Mouse (Mus musculus) kidney, adult 8-10 months (tissue): ENCODE measurements at regions not wholly inside any gene's neighbourhood (a gene's known extent, or its start where the extent isn't known, plus 50 kb on each side); places are given as distances from the start of the nearest gene placed in this dataset.

Experiments used
- DNase-seq, 2 experiments: peaks; one replicate each; pipeline ENCODE4 v3.0.0; 2022

GRCm38 (mm10) chr8:128559004-128559662 lies 126.3 kb upstream of the Itgb1 start:
- no peak for DNase-seq

- DNase-seq, result no peak
Measured at GRCm38 (mm10) chr8:128560418-128560817, 125.0 kb upstream of the Itgb1 start.

- no peak for DNase-seq
Measured at GRCm38 (mm10) chr8:128561016-128561415, 124.4 kb upstream of the Itgb1 start.

GRCm38 (mm10) chr8:128562625-128563024 lies 122.8 kb upstream of the Itgb1 start:
- DNase-seq, result peak in 1 of 2 experiments; percentile 6

GRCm38 (mm10) chr8:128563744-128564143 lies 121.7 kb upstream of the Itgb1 start:
- DNase-seq, result no peak

GRCm38 (mm10) chr8:128572291-128572690 lies 113.2 kb upstream of the Itgb1 start:
- no peak for DNase-seq

- no peak for DNase-seq
Measured at GRCm38 (mm10) chr8:128594114-128594513, 91.3 kb upstream of the Itgb1 start.

- DNase-seq, result peak in 1 of 2 experiments; percentile 6
Measured at GRCm38 (mm10) chr8:128594780-128595179, 90.7 kb upstream of the Itgb1 start.

- no peak for DNase-seq
Measured at GRCm38 (mm10) chr8:128605588-128605987, 79.9 kb upstream of the Itgb1 start.

- peak in 1 of 2 experiments; percentile 9 for DNase-seq
Measured at GRCm38 (mm10) chr8:128608876-128609275, 76.6 kb upstream of the Itgb1 start.

- no peak for DNase-seq
Measured at GRCm38 (mm10) chr8:128612607-128613006, 72.8 kb upstream of the Itgb1 start.

GRCm38 (mm10) chr8:128617854-128618253 lies 67.6 kb upstream of the Itgb1 start:
- DNase-seq, result no peak

GRCm38 (mm10) chr8:128619086-128619485 lies 66.4 kb upstream of the Itgb1 start:
- no peak for DNase-seq
